Mouse (Mus musculus): ENCODE measurements around the gene Ubb. TPM values are rescaled to one million over a fixed set of nuclear protein-coding genes. Genes with fewer than 3 reads are reported as not detected.

The Ubb gene
- polyA plus RNA-seq, 1 experiment from 2014 or later = 4,426 TPM

DNA sequence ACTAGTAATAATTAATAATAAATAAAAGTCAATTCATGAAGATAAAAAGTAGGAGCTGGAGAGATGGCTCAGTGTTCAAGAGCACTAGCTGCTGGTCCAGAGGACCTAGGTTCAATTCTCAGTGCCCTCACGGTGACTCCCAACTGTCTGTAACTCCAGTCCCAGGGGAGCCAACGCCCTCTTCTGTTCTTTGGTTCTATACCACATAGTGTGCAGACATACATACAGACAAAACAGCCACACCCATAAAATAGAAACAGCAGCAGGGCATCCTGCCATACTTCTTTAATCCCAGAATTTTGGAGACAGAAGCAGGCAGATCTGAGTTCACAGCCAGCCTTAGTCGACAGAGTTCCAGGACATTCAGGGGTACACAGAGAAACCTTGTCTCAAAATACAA is 7.0 kb upstream of the Ubb start:
- Histone ChIP-seq H3K4me1 (replicated peaks; ENCODE audit: control insufficient read depth, insufficient read depth, low read length) (peaks cover under 1% of the 10 kb centered on the region; the same call in 1 of the 2 replicates), H3K9ac (no peak overlapping the region), H3K27ac (no peak overlapping the region), H3K9me3 (ENCODE audit: control insufficient read depth, low read length) (no peaks in the 10 kb centered on the region), H3K4me2 (replicated peaks) (no peak overlapping the region), H3K27me3 (ENCODE audit: control insufficient read depth, insufficient read depth, low read length) (no peaks in the 10 kb centered on the region), H3K36me3 (replicated peaks; ENCODE audit: control insufficient read depth, insufficient read depth) (no peaks in the 10 kb centered on the region), H3K4me3 (replicated peaks; ENCODE audit: low read length) (no peak overlapping the region)
- no peak for ATAC-seq (ENCODE audit: low FRiP score)
- 94% methylated on average over 3 of the region's 3 CpGs for WGBS
- DNase-seq (ENCODE audit: low spot score) = no peak

DNA sequence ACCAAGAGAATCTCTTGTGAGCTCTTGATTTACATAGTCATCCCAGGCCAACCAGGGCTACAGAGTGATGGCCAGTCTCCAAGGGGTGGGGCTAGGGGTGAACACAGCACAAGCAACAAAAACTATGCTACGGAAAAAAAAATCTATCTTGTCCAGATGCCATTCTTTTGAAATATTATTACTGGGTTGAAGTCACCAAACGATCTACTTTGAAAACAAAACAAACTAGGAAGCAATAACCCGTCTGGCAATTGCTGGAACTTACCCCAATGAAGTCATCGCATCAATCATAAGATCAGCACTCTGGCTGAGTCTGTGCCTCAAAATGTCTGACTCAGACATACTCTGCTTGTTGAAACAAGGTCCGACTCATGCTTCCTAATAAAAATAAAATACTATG is 1.2 kb upstream of the Ubb start:
- peak overlapping the region; percentile 96 for H3K9ac ChIP-seq
- 14% methylated on average over 5 of the region's 5 CpGs for WGBS
- peak overlapping the region; percentile 76 for H3K4me2 ChIP-seq (replicated peaks)
- no peaks in the 10 kb centered on the region for H3K27me3 ChIP-seq (ENCODE audit: control insufficient read depth, insufficient read depth, low read length)
- H3K36me3 ChIP-seq (replicated peaks; ENCODE audit: control insufficient read depth, insufficient read depth) = peaks cover 19% of the 10 kb centered on the region
- H3K27ac ChIP-seq = peak overlapping the region; percentile 99
- no peaks in the 10 kb centered on the region for H3K9me3 ChIP-seq (ENCODE audit: control insufficient read depth, low read length)
- ATAC-seq (ENCODE audit: low FRiP score) (no peak), DNase-seq (ENCODE audit: low spot score) (peak; percentile 62)
- H3K4me3 ChIP-seq (replicated peaks; ENCODE audit: low read length) = peak overlapping the region; percentile 70
- H3K4me1 ChIP-seq (replicated peaks; ENCODE audit: control insufficient read depth, insufficient read depth, low read length) = peaks cover 30% of the 10 kb centered on the region

DNA sequence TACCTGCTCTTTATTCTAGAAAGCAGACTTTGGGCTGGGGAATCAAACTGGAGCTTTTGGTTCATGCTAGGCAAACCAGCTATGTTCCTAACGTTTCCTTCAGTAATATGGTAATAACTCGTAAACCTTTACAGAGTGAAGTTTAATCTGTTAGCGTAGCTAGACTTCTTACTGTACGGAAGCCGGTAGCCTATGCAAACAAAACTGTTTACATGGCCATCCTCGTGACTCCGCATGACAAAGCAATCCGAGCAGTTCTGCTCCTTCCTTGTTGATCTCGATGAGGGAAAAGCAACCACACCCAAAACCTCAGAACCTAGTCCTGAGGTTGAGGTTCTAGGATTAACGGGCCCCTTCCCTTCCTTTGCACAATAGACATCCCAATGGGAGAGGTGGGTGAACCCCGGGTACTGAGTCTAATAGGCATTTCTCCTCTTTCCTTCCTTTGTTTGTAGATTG is 715 bp upstream of the Ubb start:
- WGBS = 1% methylated on average over 11 of the region's 11 CpGs
- H3K4me3 ChIP-seq (replicated peaks; ENCODE audit: low read length) = peak overlapping the region; percentile 70
- no peak; the same call in 1 of the 2 replicates for ATAC-seq (ENCODE audit: low FRiP score)

DNA sequence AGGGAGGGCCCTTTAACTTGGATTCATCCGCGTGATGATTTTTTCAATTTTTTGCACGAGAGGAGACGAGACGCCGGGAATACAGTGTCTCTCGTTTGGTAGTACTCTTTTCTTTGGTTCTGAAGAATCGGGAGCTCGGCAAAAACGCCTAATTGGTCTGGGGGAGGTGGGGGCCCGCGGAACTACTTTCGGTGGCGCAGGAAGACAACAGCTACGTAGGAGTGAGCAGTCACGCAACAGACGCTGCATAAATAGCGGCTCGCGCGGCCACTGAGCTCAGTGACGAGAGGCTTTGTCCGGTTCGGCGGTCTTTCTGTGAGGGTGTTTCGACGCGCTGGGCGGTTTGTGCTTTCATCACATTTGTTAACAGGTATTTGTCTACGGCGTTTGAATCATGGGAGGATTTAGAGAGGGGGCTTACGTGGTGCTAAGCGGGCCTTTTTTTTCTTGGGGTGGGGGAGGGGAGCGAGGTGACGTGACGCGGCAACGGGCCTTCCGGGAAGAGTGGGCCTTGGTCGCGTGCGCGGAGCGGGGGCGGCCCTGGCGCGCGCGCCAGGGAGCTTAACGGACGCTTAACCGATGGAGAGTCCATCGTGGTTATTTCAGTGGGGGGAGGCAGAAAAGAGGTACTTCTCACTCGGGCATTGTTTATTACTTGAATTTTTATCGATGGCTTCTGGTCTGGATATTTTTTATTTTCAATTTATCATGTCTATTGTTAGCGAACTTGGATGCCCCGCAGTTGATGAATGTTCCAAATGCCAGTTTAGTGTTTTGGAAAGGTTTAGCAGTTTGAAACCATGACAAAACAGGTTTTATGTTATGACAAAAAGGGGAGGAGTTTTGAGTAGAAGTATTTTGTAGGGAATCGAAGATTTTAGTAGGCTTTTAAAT is 502 bp downstream of the Ubb start:
- DNase-seq (ENCODE audit: low spot score) = peak; percentile 96
- H3K9me3 ChIP-seq (ENCODE audit: control insufficient read depth, low read length) = no peaks in the 10 kb centered on the region
- H3K27me3 ChIP-seq (ENCODE audit: control insufficient read depth, insufficient read depth, low read length) = no peaks in the 10 kb centered on the region
- H3K4me2 ChIP-seq (replicated peaks) = peak overlapping the region; percentile 76
- H3K36me3 ChIP-seq (replicated peaks; ENCODE audit: control insufficient read depth, insufficient read depth) = peaks cover 28% of the 10 kb centered on the region
- H3K9ac ChIP-seq = peak overlapping the region; percentile 96
- under 1% methylated on average over 58 of the region's 58 CpGs for WGBS
- peaks cover 36% of the 10 kb centered on the region for H3K4me1 ChIP-seq (replicated peaks; ENCODE audit: control insufficient read depth, insufficient read depth, low read length)
- peak; percentile 88 for ATAC-seq (ENCODE audit: low FRiP score)
- H3K4me3 ChIP-seq (replicated peaks; ENCODE audit: low read length) = peak overlapping the region; percentile 70
- H3K27ac ChIP-seq = peak overlapping the region; percentile 99

More for the DNA sequence above, 715 bp upstream of the Ubb start:
- H3K36me3 ChIP-seq (replicated peaks; ENCODE audit: control insufficient read depth, insufficient read depth) = peaks cover 23% of the 10 kb centered on the region
- H3K4me2 ChIP-seq (replicated peaks) = peak overlapping the region; percentile 76
- no peaks in the 10 kb centered on the region for H3K27me3 ChIP-seq (ENCODE audit: control insufficient read depth, insufficient read depth, low read length)
- no peaks in the 10 kb centered on the region for H3K9me3 ChIP-seq (ENCODE audit: control insufficient read depth, low read length)
- H3K27ac ChIP-seq = peak overlapping the region; percentile 99
- peaks cover 34% of the 10 kb centered on the region for H3K4me1 ChIP-seq (replicated peaks; ENCODE audit: control insufficient read depth, insufficient read depth, low read length)
- DNase-seq (ENCODE audit: low spot score) = peak; percentile 70
- peak overlapping the region; percentile 96 for H3K9ac ChIP-seq

DNA sequence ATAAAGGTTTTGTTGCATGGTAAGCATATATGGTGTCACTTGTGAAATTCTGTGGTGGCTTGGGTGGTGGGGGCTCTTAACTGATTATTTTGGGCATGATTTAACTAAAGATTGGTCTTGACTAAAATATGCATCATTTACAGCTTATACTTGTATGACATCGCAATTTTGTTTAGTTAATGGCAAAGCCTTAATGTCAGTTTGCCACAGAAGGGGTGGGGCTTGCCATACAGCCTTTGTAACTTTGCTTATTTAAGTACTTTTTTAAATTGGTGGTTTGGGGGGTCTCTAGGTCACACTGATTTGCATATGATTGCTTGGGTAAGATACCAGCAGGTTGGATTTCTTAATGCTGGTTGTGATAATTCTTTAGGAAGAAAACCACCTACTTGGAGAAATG is 2.2 kb downstream of the Ubb start:
- Histone ChIP-seq H3K9me3 (ENCODE audit: control insufficient read depth, low read length) (no peaks in the 10 kb centered on the region), H3K4me2 (replicated peaks) (peak overlapping the region; percentile 100), H3K4me1 (replicated peaks; ENCODE audit: control insufficient read depth, insufficient read depth, low read length) (peaks cover 36% of the 10 kb centered on the region), H3K36me3 (replicated peaks; ENCODE audit: control insufficient read depth, insufficient read depth) (peaks cover 28% of the 10 kb centered on the region), H3K27ac (no peak overlapping the region), H3K9ac (peak overlapping the region; percentile 60), H3K27me3 (ENCODE audit: control insufficient read depth, insufficient read depth, low read length) (no peaks in the 10 kb centered on the region), H3K4me3 (replicated peaks; ENCODE audit: low read length) (peak overlapping the region; percentile 56)
- DNase-seq (ENCODE audit: low spot score) (no peak), ATAC-seq (ENCODE audit: low FRiP score) (no peak)
- 52% methylated on average over 1 of the region's 1 CpGs for WGBS

GRCm38 (mm10) chr11:62553633-62554032 is 2.7 kb downstream of the Ubb start:
- Histone ChIP-seq H3K4me1 (replicated peaks; ENCODE audit: control insufficient read depth, insufficient read depth, low read length) (peaks cover 36% of the 10 kb centered on the region), H3K9ac (peak overlapping the region; percentile 60), H3K4me2 (replicated peaks) (peak overlapping the region; percentile 100), H3K27me3 (ENCODE audit: control insufficient read depth, insufficient read depth, low read length) (no peaks in the 10 kb centered on the region), H3K9me3 (ENCODE audit: control insufficient read depth, low read length) (no peaks in the 10 kb centered on the region), H3K27ac (no peak overlapping the region), H3K4me3 (replicated peaks; ENCODE audit: low read length) (peak overlapping the region; percentile 56), H3K36me3 (replicated peaks; ENCODE audit: control insufficient read depth, insufficient read depth) (peaks cover 28% of the 10 kb centered on the region)
- ATAC-seq (ENCODE audit: low FRiP score) (no peak), DNase-seq (ENCODE audit: low spot score) (no peak)
- WGBS = 84% methylated on average over 5 of the region's 5 CpGs

DNA sequence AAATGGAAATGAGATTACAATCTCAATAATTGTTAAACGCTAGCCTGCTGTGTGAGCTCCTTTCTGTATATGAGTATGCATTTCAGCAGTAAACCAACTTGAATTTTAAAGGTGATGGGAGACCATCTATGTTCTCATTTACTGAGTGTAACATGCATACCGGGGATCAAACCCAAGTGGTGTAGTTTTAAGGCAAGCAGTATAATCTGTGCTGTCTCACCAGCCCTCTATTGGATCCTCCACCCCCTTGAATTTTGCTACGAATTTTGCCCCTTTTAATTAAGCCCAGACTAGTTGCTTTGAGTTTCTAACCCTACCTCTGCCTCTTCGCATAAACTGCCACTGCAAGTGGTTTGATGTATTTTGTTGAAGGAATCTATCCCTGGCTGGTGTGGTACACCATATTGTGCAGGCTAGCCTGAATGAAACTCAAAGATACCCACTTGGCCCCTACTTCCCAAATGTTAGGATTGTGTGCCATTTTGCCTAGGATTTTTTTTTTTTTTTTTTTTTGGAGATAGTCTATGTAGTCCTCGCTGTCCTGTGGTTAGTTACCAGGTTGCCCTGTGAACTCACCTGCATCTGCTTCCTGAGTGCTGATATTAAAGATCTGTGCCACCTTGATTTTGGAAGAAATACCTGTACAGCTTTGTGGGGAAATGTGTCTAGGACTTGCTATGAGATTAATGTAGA is 3.3 kb downstream of the Ubb start:
- no peak for DNase-seq (ENCODE audit: low spot score)
- no peaks in the 10 kb centered on the region for H3K9me3 ChIP-seq (ENCODE audit: control insufficient read depth, low read length)
- H3K27ac ChIP-seq = no peak overlapping the region
- H3K27me3 ChIP-seq (ENCODE audit: control insufficient read depth, insufficient read depth, low read length) = no peaks in the 10 kb centered on the region
- peak overlapping the region; percentile 100 for H3K4me2 ChIP-seq (replicated peaks)
- peak overlapping the region; percentile 60 for H3K9ac ChIP-seq
- peak overlapping the region; percentile 56 for H3K4me3 ChIP-seq (replicated peaks; ENCODE audit: low read length)
- peaks cover 32% of the 10 kb centered on the region for H3K4me1 ChIP-seq (replicated peaks; ENCODE audit: control insufficient read depth, insufficient read depth, low read length)
- ATAC-seq (ENCODE audit: low FRiP score) = no peak
- 70% methylated on average over 5 of the region's 5 CpGs for WGBS
- peaks cover 28% of the 10 kb centered on the region for H3K36me3 ChIP-seq (replicated peaks; ENCODE audit: control insufficient read depth, insufficient read depth)

- ATAC-seq (ENCODE audit: low FRiP score) (no peak), DNase-seq (ENCODE audit: low spot score) (no peak)
- peaks cover 25% of the 10 kb centered on the region for H3K4me1 ChIP-seq (replicated peaks; ENCODE audit: control insufficient read depth, insufficient read depth, low read length)
- H3K4me2 ChIP-seq (replicated peaks) = peak overlapping the region; percentile 100
- H3K4me3 ChIP-seq (replicated peaks; ENCODE audit: low read length) = peak overlapping the region; percentile 56
- no peak overlapping the region for H3K9ac ChIP-seq
- H3K27me3 ChIP-seq (ENCODE audit: control insufficient read depth, insufficient read depth, low read length) = no peaks in the 10 kb centered on the region
- no peak overlapping the region for H3K27ac ChIP-seq
- H3K36me3 ChIP-seq (replicated peaks; ENCODE audit: control insufficient read depth, insufficient read depth) = peaks cover 28% of the 10 kb centered on the region
- H3K9me3 ChIP-seq (ENCODE audit: control insufficient read depth, low read length) = no peaks in the 10 kb centered on the region
These were observed 4.1 kb downstream of the Ubb start for GRCm38 (mm10) chr11:62554934-62555517.

GRCm38 (mm10) chr11:62555896-62556412 is 5.0 kb downstream of the Ubb start:
- no peaks in the 10 kb centered on the region for H3K9me3 ChIP-seq (ENCODE audit: control insufficient read depth, low read length)
- peak overlapping the region; percentile 100; the same call in 1 of the 2 replicates for H3K4me2 ChIP-seq (replicated peaks)
- no peak overlapping the region for H3K27ac ChIP-seq
- no peak for DNase-seq (ENCODE audit: low spot score)
- peaks cover 27% of the 10 kb centered on the region for H3K4me1 ChIP-seq (replicated peaks; ENCODE audit: control insufficient read depth, insufficient read depth, low read length)
- no peak for ATAC-seq (ENCODE audit: low FRiP score)
- H3K27me3 ChIP-seq (ENCODE audit: control insufficient read depth, insufficient read depth, low read length) = no peaks in the 10 kb centered on the region
- H3K9ac ChIP-seq = no peak overlapping the region
- H3K4me3 ChIP-seq (replicated peaks; ENCODE audit: low read length) = no peak overlapping the region
- peaks cover 28% of the 10 kb centered on the region for H3K36me3 ChIP-seq (replicated peaks; ENCODE audit: control insufficient read depth, insufficient read depth)

Data from hindbrain, embryonic 14.5 days (tissue).